Mouse (Mus musculus): ENCODE results near the gene Drd1. TPM values are rescaled to one million over a fixed set of nuclear protein-coding genes. Genes with fewer than 3 reads are reported as not detected.

Drd1 gene
- polyA plus RNA-seq, 1 experiment, result not detected

- TF ChIP-seq MYOG (IDR thresholded peaks at IDR 0.05; ENCODE audit: control insufficient read depth, extremely low read depth, insufficient read length) (no peak), CEBPB (IDR thresholded peaks at IDR 0.05; ENCODE audit: low read depth) (no peak), MYOD1 (IDR thresholded peaks at IDR 0.05; ENCODE audit: control insufficient read depth, insufficient read length, low read depth) (no peak), MAX (IDR thresholded peaks at IDR 0.05) (no peak), USF1 (IDR thresholded peaks at IDR 0.05; ENCODE audit: low read depth) (no peak), CTCF (IDR thresholded peaks at IDR 0.05; ENCODE audit: control insufficient read depth, insufficient read depth, insufficient read length) (no peak), FOSL1 (IDR thresholded peaks at IDR 0.05; ENCODE audit: insufficient read depth, low read length, poor library complexity, severe bottlenecking) (no peak)
- H3K4me3 ChIP-seq (ENCODE audit: insufficient read depth, poor library complexity, severe bottlenecking), result no peak overlapping the region
- H3K36me3 ChIP-seq (ENCODE audit: control insufficient read depth, insufficient read depth), result no peaks in the 10 kb centered on the region
- no peaks in the 10 kb centered on the region for H3K79me2 ChIP-seq (ENCODE audit: control insufficient read depth, insufficient read depth)
- no peaks in the 10 kb centered on the region for H3K27me3 ChIP-seq (ENCODE audit: control insufficient read depth, insufficient read depth, insufficient read length)
- no peaks in the 10 kb centered on the region for H3K79me3 ChIP-seq (ENCODE audit: low read depth)
- no peak overlapping the region for H3ac ChIP-seq (ENCODE audit: control insufficient read depth, insufficient read length, low read depth)
These were observed 46.8 kb downstream of the Drd1 start for GRCm38 (mm10) chr13:54008716-54009115.

Other genes with a start within 250 kb of the Drd1 start
- gene Sfxn1, start 16.2 kb upstream of the Drd1 start, polyA plus RNA-seq (2012; fragmentation: generic; extraction: Trizol), result 21.1 TPM
- not detected for gene Hrh2, start 136.4 kb upstream of the Drd1 start, polyA plus RNA-seq (2012; fragmentation: generic; extraction: Trizol)